Mouse (Mus musculus): Measurements from ENCODE around the gene Asb4.

DNA sequence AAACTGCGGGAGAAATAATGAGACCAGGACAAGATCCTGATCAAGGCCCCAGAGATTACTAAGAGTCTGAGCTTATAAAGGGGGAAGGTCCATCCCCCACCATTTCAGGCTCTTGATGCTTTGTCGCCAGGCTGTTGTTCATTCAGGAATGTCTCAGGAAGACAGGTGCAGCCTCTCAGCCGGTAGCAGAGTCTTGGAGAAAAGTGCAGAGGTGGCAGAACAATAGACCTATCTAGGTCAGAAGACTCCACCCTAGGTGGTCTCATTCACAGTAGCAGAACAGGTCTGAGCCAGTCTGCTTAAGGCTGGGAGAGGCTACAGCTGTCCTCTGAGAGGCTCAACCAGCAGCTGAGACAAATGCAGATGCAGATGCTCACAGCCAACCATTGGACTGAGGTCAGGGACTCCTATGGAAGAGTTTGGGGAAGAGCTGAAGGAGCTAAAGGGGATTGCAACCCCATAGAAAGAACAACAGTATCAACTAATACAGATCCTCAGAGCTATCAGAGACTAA, 99.1 kb downstream of the Asb4 start:
- no peak for TF ChIP-seq POLR2A (IDR thresholded peaks at IDR 0.05; ENCODE audit: borderline replicate concordance, low read depth, low read length)
- no peak for TF ChIP-seq CTCF (IDR thresholded peaks at IDR 0.05; ENCODE audit: low read depth, low read length)
